In the genomic region with DNA sequence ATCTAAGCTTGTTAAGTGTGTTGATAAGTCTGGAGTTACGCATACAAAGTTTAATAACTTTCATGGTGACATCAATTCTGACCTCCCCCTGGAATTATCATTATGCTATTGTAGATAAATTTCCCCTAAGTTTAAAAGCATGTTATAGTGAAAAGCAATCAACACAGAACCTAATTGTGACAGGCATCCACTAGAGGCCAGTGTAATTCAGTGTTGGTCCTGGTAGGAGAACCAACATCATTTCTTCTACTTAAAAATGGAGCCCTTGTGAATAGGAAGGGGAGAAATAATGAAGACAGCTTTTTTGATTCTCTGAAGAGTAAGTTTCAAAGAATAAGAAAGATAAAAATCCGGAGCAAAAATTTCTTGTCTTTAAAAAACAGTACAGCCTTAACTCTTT, we compare ENCODE assay signal across 14 mouse cellular contexts.
DNase-seq lines count a peak whose midpoint lies in the region; ATAC-seq and TF ChIP-seq lines count a peak whose summit lies in the region.
"Had no signal": no experiment of that assay in that cellular context is flagged by ENCODE, and none has a peak within 500 bp of the region (broad histone marks: within the 10 kb centered on the region; RNA-seq: fewer than 3 reads in every experiment).

No protein-coding gene starts in this region.

- no peak overlapping the region for H3K27ac ChIP-seq in heart, postnatal 0 days (ENCODE audit: low read depth)
- H3K27ac ChIP-seq in lung, postnatal 0 days (ENCODE audit: low read length): no peak overlapping the region
- H3K27ac ChIP-seq: limb, embryonic 12.5 days had no signal

- intact Hi-C loops in heart, postnatal 25 days (cut with DNase I): no loop called here

- no peak overlapping the region for H3K9ac ChIP-seq in heart, postnatal 0 days (replicated peaks; ENCODE audit: low read depth, low read length)
- no peak overlapping the region for H3K9ac ChIP-seq in lung, postnatal 0 days (replicated peaks; ENCODE audit: low read depth)
- H3K9ac ChIP-seq: limb, embryonic 12.5 days had no signal

- no peak overlapping the region for H3K4me2 ChIP-seq in heart, postnatal 0 days (ENCODE audit: low read depth, low read length)
- H3K4me2 ChIP-seq in lung, postnatal 0 days (replicated peaks; ENCODE audit: low read depth, low read length): no peak overlapping the region
- H3K4me2 ChIP-seq: limb, embryonic 12.5 days had no signal

- no peaks in the 10 kb centered on the region for H3K9me3 ChIP-seq in heart, postnatal 0 days (replicated peaks; ENCODE audit: control insufficient read depth, low read length)
- H3K9me3 ChIP-seq in lung, postnatal 0 days (ENCODE audit: low read length): no peaks in the 10 kb centered on the region
- H3K9me3 ChIP-seq: G1E; limb, embryonic 12.5 days had no signal

- no peaks in the 10 kb centered on the region for H3K4me1 ChIP-seq in heart, postnatal 0 days (ENCODE audit: control insufficient read depth, insufficient read depth)
- H3K4me1 ChIP-seq in lung, postnatal 0 days (ENCODE audit: insufficient read depth, low read depth, low read length): no peaks in the 10 kb centered on the region

- H3K27me3 ChIP-seq in heart, postnatal 0 days (ENCODE audit: control insufficient read depth, insufficient read depth, low read length): no peaks in the 10 kb centered on the region
- no peaks in the 10 kb centered on the region for H3K27me3 ChIP-seq in lung, postnatal 0 days (replicated peaks; ENCODE audit: insufficient read depth, low read length)
- no peaks in the 10 kb centered on the region for H3K27me3 ChIP-seq in splenic B cell, adult 2 months (ENCODE audit: control insufficient read depth, insufficient read depth, low read length, poor library complexity, severe bottlenecking)
- H3K27me3 ChIP-seq: limb, embryonic 12.5 days had no signal

- TF ChIP-seq CTCF in heart, postnatal 0 days (IDR thresholded peaks at IDR 0.05; ENCODE audit: low read depth): peak; percentile 49
- peak; percentile 60 for TF ChIP-seq CTCF in lung, postnatal 0 days (IDR thresholded peaks at IDR 0.05)

- no peak overlapping the region for H3K4me3 ChIP-seq in heart, postnatal 0 days (ENCODE audit: low read depth, low read length)
- no peak overlapping the region for H3K4me3 ChIP-seq in lung, postnatal 0 days (ENCODE audit: low read depth, low read length)
- H3K4me3 ChIP-seq: limb, embryonic 12.5 days had no signal

- 69% methylated on average over 2 of the region's 2 CpGs for WGBS in heart, postnatal 0 days
- 75% methylated on average over 2 of the region's 2 CpGs for WGBS in lung, postnatal 0 days

- TF ChIP-seq EP300 in heart, postnatal 0 days (IDR thresholded peaks at IDR 0.05; ENCODE audit: low read depth): no peak
- no peak for TF ChIP-seq EP300 in lung, postnatal 0 days (IDR thresholded peaks at IDR 0.05)

- no peak for ATAC-seq in CD4-positive, CD25-positive, alpha-beta regulatory T cell, adult 4 months
- no peak for ATAC-seq in heart, postnatal 0 days (ENCODE audit: insufficient read depth, low read depth)
- ATAC-seq in lung, postnatal 0 days: no peak
- ATAC-seq: inflammation-experienced regulatory T-cells, adult 6 months had no signal

- H3K36me3 ChIP-seq in heart, postnatal 0 days (replicated peaks; ENCODE audit: control insufficient read depth, insufficient read depth, low read length): no peaks in the 10 kb centered on the region
- no peaks in the 10 kb centered on the region for H3K36me3 ChIP-seq in lung, postnatal 0 days (ENCODE audit: insufficient read depth, low read length)
- H3K36me3 ChIP-seq in splenic B cell, adult 2 months (ENCODE audit: control insufficient read depth, insufficient read depth, low read length, poor library complexity, severe bottlenecking): no peaks in the 10 kb centered on the region
- H3K36me3 ChIP-seq: limb, embryonic 12.5 days had no signal

- peak; percentile 13 for DNase-seq in CD4-positive, CD25-positive, alpha-beta regulatory T cell, adult 2 months (ENCODE audit: low read depth, low spot score)
- DNase-seq in heart, postnatal 0 days (ENCODE audit: low spot score): peak; percentile 9
- DNase-seq in heart, postnatal 25 days (ENCODE audit: low spot score): no peak
- peak; percentile 12 for DNase-seq in lung, postnatal 0 days (ENCODE audit: low spot score)
- DNase-seq in lung, adult 18-20 months: no peak
- peak; percentile 9 for DNase-seq in splenic B cell, adult 2 months (ENCODE audit: low read depth, low spot score)
- no peak for DNase-seq in thymus, postnatal 4 days
- DNase-seq: cerebellum, adult 11-12 months; kidney, postnatal 14 days; right cerebral cortex, postnatal 14 days had no signal

Comparison
In these comparisons a context has a peak if more than half of its experiments do, and no peak if none do; other contexts are left out.
1. DNase-seq: peak in CD4-positive, CD25-positive, alpha-beta regulatory T cell, adult 2 months (single experiment), heart, postnatal 0 days (single experiment), lung, postnatal 0 days (single experiment) and splenic B cell, adult 2 months (single experiment); none in heart, postnatal 25 days (single experiment), lung, adult 18-20 months (0 of 2) and thymus, postnatal 4 days (single experiment).